Mouse (Mus musculus) limb, embryonic 10.5 days (tissue): ENCODE measurements around the gene Gm3952. TPM values are rescaled to one million over a fixed set of nuclear protein-coding genes. Genes with fewer than 3 reads are reported as not detected.

Experiments
- DNase-seq: peaks from one replicate; pipeline ENCODE4 v3.0.0-alpha.2; 2017; ENCODE audit warnings: low spot score
- H3K27ac ChIP-seq: fragments of 300-500 bp; sonication (generic); 2 replicates; pipeline ENCODE4 v1.5.1; 2016; ENCODE audit warnings: mild to moderate bottlenecking
- H3K27me3 ChIP-seq: fragments of 300-500 bp; sonication (generic); 2 replicates; pipeline ENCODE4 v1.6.1; 2016; ENCODE audit warnings: low read depth, mild to moderate bottlenecking; ENCODE audit not compliant: poor library complexity, severe bottlenecking
- H3K36me3 ChIP-seq: fragments of 300-500 bp; sonication (generic); 2 replicates; pipeline ENCODE4 v1.6.1; 2016; ENCODE audit warnings: mild to moderate bottlenecking, moderate library complexity
- H3K4me1 ChIP-seq: fragments of 300-500 bp; sonication (generic); 2 replicates; pipeline ENCODE4 v1.6.1; 2016
- H3K4me3 ChIP-seq: fragments of 300-500 bp; sonication (generic); 2 replicates; pipeline ENCODE4 v1.5.1; 2016; ENCODE audit warnings: mild to moderate bottlenecking, moderate library complexity
- H3K9me3 ChIP-seq: fragments of 300-500 bp; sonication (generic); replicated peaks from 2 replicates; pipeline ENCODE4 v1.6.1; 2016; ENCODE audit warnings: mild to moderate bottlenecking
- WGBS: fragments of 180-500 bp; shearing (Covaris S2); methylation state at CpG from one replicate; pipeline ENCODE4 v1.1.7; 2016; 5-methylcytosine and 5-hydroxymethylcytosine counted together
- polyA plus RNA-seq: library from polyadenylated mRNA; unstranded; fragments of >200 nt; fragmentation: Nextera tagmentation; extraction: Ambion mirVana; gene quantifications from 2 replicates; pipeline ENCODE4 v1.2.1, GENCODE M21; 2016

Gene Gm3952
- polyA plus RNA-seq: not detected in 2 replicates

DNA sequence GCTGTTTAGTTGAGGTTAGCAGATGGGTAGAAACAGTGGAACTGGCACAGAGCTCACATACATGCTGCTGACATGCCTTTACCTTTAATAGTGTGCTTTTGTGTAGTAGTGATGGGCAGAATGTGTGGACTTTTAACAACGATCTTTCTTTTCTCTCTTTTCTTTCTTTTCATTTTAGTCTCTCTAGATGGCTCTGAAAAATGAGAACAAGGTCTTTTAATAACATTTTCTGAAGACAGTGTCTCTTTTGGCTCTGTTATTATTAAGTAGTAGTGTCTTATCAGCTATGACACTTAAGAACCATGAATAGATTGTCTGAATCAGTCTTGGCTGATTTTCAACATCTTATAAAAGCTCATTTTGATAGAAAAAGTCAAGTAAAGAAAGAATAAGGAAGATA, at the start of gene Gm3952:
Gm3952 (minus strand) TSS at position 101 of the 400 bp plus-strand sequence.
- no peak within 1 kb of the TSS for H3K4me3 ChIP-seq
- no peaks in the 10 kb centered on the region for H3K27me3 ChIP-seq
- no peaks in the 10 kb centered on the region for H3K4me1 ChIP-seq
- WGBS: 76% methylated on average over 1 of the region's 1 CpGs
- no peak within 1 kb of the TSS for H3K27ac ChIP-seq
- no peaks in the 10 kb centered on the region for H3K9me3 ChIP-seq
- no peaks in the 10 kb centered on the region for H3K36me3 ChIP-seq
- no peak for DNase-seq

DNA sequence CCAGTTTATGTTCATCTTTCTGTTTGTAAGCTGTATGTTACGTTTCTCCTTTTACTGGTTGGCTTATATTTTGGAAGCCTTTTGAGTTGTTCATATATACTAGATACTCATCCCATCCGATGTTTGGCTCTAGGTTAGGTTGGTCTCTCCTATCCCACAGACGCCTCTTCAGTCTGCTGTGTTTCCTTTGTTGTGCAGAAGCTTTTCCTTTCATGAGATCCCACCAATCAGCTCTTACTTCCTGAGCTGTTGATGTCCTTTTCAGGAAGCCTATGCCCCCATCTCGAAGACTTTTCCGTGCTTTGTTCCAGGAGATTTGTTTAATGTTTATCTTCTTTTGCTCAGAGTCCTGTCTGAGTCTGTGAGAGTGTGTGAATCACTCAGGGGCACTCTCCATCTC, 45.3 kb upstream of the Gm3952 start:
- Histone ChIP-seq H3K27ac (no peak overlapping the region), H3K4me3 (no peak overlapping the region), H3K9me3 (no peaks in the 10 kb centered on the region), H3K4me1 (no peaks in the 10 kb centered on the region), H3K36me3 (no peaks in the 10 kb centered on the region), H3K27me3 (no peaks in the 10 kb centered on the region)
- WGBS: 66% methylated on average over 5 of the region's 5 CpGs
- DNase-seq: no peak

DNA sequence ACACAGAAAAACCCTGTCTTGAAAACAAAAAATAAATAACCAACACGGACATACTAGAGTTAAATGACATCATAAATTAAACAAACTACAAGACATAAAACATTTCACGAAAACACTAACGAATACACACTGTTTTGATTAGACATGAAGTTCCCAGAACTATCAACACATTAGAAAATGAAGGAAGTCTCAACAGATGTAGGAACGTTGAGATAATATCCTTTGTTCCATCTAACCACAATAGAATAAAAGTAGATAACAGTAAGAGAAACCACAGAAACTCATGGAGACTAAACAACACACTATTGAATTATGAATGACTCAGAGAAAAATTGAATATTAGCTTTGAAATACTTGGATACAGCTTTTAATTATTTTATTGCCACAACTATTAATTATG, 14.0 kb upstream of the Gm3952 start:
- H3K9me3 ChIP-seq: no peaks in the 10 kb centered on the region
- no peak for DNase-seq
- no peaks in the 10 kb centered on the region for H3K27me3 ChIP-seq
- H3K4me1 ChIP-seq: no peaks in the 10 kb centered on the region
- 78% methylated on average over 4 of the region's 4 CpGs for WGBS
- H3K4me3 ChIP-seq: no peak overlapping the region
- H3K27ac ChIP-seq: no peak overlapping the region
- H3K36me3 ChIP-seq: no peaks in the 10 kb centered on the region

- no peak overlapping the region for H3K4me3 ChIP-seq
- WGBS: 97% methylated on average over 3 of the region's 3 CpGs
- DNase-seq: no peak
- no peaks in the 10 kb centered on the region for H3K27me3 ChIP-seq
- no peak overlapping the region for H3K27ac ChIP-seq
- no peaks in the 10 kb centered on the region for H3K4me1 ChIP-seq
- peaks cover 90% of the 10 kb centered on the region for H3K36me3 ChIP-seq
- H3K9me3 ChIP-seq: no peaks in the 10 kb centered on the region
These were observed 62.8 kb downstream of the Gm3952 start for GRCm38 (mm10) chr8:128735692-128736091.

- no peaks in the 10 kb centered on the region for H3K27me3 ChIP-seq
- no peaks in the 10 kb centered on the region for H3K4me1 ChIP-seq
- 95% methylated on average over 3 of the region's 3 CpGs for WGBS
- H3K4me3 ChIP-seq: no peak overlapping the region
- H3K9me3 ChIP-seq: no peaks in the 10 kb centered on the region
- DNase-seq: no peak
- peaks cover 92% of the 10 kb centered on the region for H3K36me3 ChIP-seq
- H3K27ac ChIP-seq: no peak overlapping the region
These were observed 64.4 kb downstream of the Gm3952 start for GRCm38 (mm10) chr8:128734118-128734517.

- Histone ChIP-seq H3K27me3 (no peaks in the 10 kb centered on the region), H3K4me3 (no peak overlapping the region), H3K27ac (no peak overlapping the region), H3K9me3 (no peaks in the 10 kb centered on the region), H3K4me1 (no peaks in the 10 kb centered on the region), H3K36me3 (peaks cover 87% of the 10 kb centered on the region)
- no peak for DNase-seq
- 86% methylated on average over 2 of the region's 2 CpGs for WGBS
These were observed 66.2 kb downstream of the Gm3952 start for GRCm38 (mm10) chr8:128732254-128732653.

DNA sequence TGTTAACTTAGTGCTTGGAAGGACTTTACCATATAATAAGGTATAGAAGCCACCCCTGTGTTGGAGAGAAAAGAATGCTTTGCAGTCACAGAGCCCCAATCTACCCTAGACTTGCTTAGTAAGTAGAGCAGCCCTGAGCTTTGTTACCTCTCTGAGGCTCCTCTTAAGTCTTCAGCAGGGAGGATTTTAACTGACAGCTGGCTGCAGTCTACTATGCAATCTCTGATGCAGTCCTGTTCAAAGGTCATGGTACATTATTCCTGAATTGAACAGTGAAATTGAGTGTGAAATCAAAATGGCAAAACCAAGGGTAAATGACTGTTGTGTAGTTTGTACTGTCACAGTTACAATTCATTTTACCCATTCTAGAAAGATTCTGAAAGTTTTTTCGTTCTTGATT, 71.3 kb downstream of the Gm3952 start:
- H3K4me3 ChIP-seq: no peak overlapping the region
- H3K27ac ChIP-seq: no peak overlapping the region
- no peaks in the 10 kb centered on the region for H3K9me3 ChIP-seq
- 94% methylated on average over 1 of the region's 1 CpGs for WGBS
- no peaks in the 10 kb centered on the region for H3K27me3 ChIP-seq
- no peaks in the 10 kb centered on the region for H3K4me1 ChIP-seq
- peaks cover 88% of the 10 kb centered on the region for H3K36me3 ChIP-seq
- no peak for DNase-seq

- Histone ChIP-seq H3K9me3 (no peaks in the 10 kb centered on the region), H3K4me1 (no peaks in the 10 kb centered on the region), H3K36me3 (peaks cover 88% of the 10 kb centered on the region), H3K27ac (no peak overlapping the region), H3K27me3 (no peaks in the 10 kb centered on the region), H3K4me3 (no peak overlapping the region)
- no peak for DNase-seq
- 73% methylated on average over 1 of the region's 1 CpGs for WGBS
These were observed 73.7 kb downstream of the Gm3952 start for GRCm38 (mm10) chr8:128724819-128725218.

- peaks cover 95% of the 10 kb centered on the region for H3K36me3 ChIP-seq
These were observed 82.3 kb downstream of the Gm3952 start for GRCm38 (mm10) chr8:128716184-128716583.

DNA sequence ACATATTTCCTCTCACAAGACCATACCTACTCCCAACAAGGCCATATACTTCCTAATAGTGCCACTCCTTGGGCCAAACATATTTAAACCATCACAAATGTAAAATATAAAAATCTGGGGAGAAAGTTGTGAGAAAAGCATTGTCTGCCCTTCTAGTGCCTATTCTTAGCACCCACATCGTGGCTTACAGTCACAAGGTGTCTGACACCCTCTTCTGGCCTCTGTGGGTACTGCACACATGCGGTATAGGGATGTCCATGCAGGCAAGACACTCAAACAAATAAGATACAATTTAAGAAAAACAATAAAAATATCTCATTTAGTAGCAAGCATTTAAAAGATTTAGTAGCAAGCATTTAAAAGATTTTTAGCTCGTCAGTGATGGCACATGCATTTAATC, 89.2 kb downstream of the Gm3952 start:
- 55% methylated on average over 3 of the region's 3 CpGs for WGBS
- Histone ChIP-seq H3K4me1 (no peaks in the 10 kb centered on the region), H3K36me3 (peaks cover 87% of the 10 kb centered on the region), H3K9me3 (no peaks in the 10 kb centered on the region), H3K4me3 (no peak overlapping the region), H3K27ac (no peak overlapping the region), H3K27me3 (no peaks in the 10 kb centered on the region)
- DNase-seq: peak; percentile 80

More at GRCm38 (mm10) chr8:128716184-128716583, 82.3 kb downstream of the Gm3952 start:
- no peaks in the 10 kb centered on the region for H3K27me3 ChIP-seq
- H3K4me1 ChIP-seq: no peaks in the 10 kb centered on the region
- H3K4me3 ChIP-seq: no peak overlapping the region
- DNase-seq: no peak
- no peak overlapping the region for H3K27ac ChIP-seq
- no peaks in the 10 kb centered on the region for H3K9me3 ChIP-seq

DNA sequence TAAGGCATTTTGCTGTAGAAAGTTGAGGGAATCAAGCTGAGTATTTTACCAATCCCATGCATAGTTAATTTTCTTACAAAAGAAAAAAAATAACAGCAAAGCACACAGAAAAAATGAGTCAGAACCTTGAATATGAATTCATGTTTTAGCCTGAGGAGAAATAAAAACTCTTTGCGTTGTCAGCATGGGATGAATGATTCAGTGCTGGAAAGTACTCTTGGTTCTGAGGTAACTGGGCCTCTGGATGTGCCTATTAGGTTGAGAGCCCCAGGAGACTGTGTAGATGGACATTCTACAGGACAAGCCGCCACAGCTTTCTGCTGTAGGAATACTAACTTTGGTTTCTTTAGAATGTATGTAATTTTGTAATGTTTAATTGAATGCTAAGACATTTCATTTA, 93.7 kb downstream of the Gm3952 start:
- DNase-seq: no peak
- Histone ChIP-seq H3K36me3 (peaks cover 44% of the 10 kb centered on the region), H3K9me3 (no peaks in the 10 kb centered on the region), H3K27me3 (no peaks in the 10 kb centered on the region), H3K4me3 (no peak overlapping the region), H3K4me1 (no peaks in the 10 kb centered on the region), H3K27ac (no peak overlapping the region)
- 93% methylated on average over 2 of the region's 2 CpGs for WGBS

DNA sequence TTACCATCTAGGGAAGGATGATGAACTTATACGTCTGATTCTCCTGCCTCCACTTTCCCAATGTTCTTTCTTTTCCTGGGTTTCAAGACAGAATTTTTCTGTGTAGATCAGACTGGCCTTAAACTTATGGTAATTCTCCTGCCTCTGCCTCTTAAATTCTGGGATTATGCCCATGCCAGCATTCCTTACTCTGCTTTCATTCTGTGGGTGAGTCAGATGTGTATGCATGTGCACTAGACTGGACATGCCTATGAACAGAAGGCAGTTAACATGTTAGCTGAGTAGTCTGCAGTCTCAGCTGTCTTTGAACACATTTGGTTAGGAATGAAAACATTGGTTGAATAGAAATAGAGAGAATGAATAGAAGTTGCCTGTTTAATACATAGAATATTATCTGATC, 94.1 kb downstream of the Gm3952 start:
- H3K36me3 ChIP-seq: peaks cover 40% of the 10 kb centered on the region
- no peak for DNase-seq
- H3K27me3 ChIP-seq: no peaks in the 10 kb centered on the region
- H3K4me3 ChIP-seq: no peak overlapping the region
- no peaks in the 10 kb centered on the region for H3K9me3 ChIP-seq
- WGBS: 85% methylated on average over 1 of the region's 1 CpGs
- no peak overlapping the region for H3K27ac ChIP-seq
- H3K4me1 ChIP-seq: no peaks in the 10 kb centered on the region

DNA sequence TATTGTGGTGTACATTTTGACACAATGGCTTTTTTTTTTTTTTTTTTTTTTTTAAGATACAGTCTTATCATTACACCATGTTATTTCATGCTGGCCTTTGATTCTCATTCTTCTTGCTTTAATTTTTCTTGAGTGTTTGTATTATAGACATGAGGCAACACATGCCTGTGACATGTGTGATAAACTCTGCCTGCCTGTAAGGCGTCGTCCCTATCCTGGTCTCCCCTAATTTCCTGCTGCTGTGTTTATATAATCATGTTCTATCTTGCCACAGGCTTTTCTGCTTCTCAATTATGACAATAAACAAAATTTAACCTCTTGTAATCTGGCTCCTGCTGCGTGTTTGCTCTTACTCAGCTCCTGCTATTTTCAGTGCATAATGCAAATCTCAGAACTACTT, 100.5 kb downstream of the Gm3952 start:
- no peaks in the 10 kb centered on the region for H3K27me3 ChIP-seq
- H3K36me3 ChIP-seq: peaks cover 3% of the 10 kb centered on the region; the same call in 1 of the 2 replicates
- H3K9me3 ChIP-seq: no peaks in the 10 kb centered on the region
- 88% methylated on average over 3 of the region's 3 CpGs for WGBS
- no peak overlapping the region for H3K4me3 ChIP-seq
- H3K27ac ChIP-seq: no peak overlapping the region
- DNase-seq: no peak
- no peaks in the 10 kb centered on the region for H3K4me1 ChIP-seq

DNA sequence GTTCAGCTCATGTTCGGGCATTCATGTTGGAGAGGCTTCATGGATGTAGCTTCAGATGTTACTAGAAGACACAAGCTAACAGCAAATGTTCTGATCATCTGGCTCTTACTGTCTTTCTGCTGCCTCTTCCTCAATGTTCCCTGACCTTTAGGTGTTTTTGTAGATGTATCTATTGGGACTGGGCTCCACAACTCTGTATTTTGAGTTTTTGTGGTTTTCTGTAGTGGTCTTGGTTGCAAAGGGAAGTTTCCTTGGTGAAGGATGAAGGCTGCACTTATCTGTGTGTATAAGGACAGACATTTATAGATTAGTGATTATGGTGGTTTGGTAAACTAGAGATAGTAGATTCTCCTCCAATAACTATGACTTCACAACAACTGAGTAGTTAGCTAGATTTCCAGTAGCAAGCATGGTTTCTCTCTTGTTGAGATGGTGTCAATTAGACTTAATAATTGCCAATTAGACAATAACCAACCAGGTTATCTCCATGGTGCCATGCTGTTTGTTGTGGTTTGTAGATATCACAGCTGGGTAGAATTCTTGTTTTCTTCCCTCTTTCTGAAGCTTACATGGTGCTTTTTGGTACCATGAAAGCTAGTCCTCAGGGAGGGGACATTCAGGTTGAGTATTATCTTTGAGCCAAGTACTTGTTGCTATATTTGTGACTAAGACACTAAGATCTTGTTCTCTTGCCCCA, 101.6 kb downstream of the Gm3952 start:
- DNase-seq: no peak
- WGBS: 100% methylated on average over 1 of the region's 1 CpGs

More for the DNA sequence above, 101.6 kb downstream of the Gm3952 start:
- no peaks in the 10 kb centered on the region for H3K9me3 ChIP-seq
- no peaks in the 10 kb centered on the region for H3K4me1 ChIP-seq
- H3K27ac ChIP-seq: no peak overlapping the region
- H3K4me3 ChIP-seq: no peak overlapping the region
- peaks cover 3% of the 10 kb centered on the region; the same call in 1 of the 2 replicates for H3K36me3 ChIP-seq
- no peaks in the 10 kb centered on the region for H3K27me3 ChIP-seq
